ENCODE assay signal across 10 mouse cellular contexts in the genomic region with DNA sequence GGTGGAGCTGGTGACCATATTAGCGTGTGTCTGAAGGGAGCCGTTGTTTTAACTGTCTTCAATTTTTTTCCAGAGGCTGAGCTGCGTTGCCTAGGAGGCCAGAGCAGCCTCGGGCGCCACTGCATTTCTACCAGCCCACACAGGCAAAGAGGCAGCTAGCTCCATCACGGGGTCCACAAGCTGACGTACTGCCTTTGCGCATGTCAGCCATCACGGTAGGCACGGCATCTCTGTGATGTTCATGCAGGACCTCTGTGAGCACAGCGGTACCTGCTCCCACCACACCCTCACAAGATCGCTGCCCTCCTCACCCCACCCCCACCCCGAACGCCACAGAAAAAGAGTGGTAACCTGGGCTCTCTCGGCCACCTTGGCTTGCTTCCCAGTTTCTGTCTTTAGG.
DNase-seq lines count a peak whose midpoint lies in the region; TF ChIP-seq lines count a peak whose summit lies in the region.
"Had no signal": no experiment of that assay in that cellular context is flagged by ENCODE, and none has a peak within 500 bp of the region (broad histone marks: within the 10 kb centered on the region; RNA-seq: fewer than 3 reads in every experiment).

No protein-coding gene starts in this region.

- WGBS in spleen, adult 2 months, result 46% methylated on average over 15 of the region's 15 CpGs
- WGBS in limb, embryonic 10.5 days, result 86% methylated on average over 15 of the region's 15 CpGs

- no peaks in the 10 kb centered on the region for H3K27me3 ChIP-seq in spleen, adult 2 months (ENCODE audit: control insufficient read depth, insufficient read depth, low read length)
- H3K27me3 ChIP-seq in limb, embryonic 10.5 days (ENCODE audit: low read depth, poor library complexity, severe bottlenecking), result no peaks in the 10 kb centered on the region
- H3K27me3 ChIP-seq: limb, embryonic 12.5 days had no signal

- TF ChIP-seq POLR2A in spleen, adult 2 months (IDR thresholded peaks at IDR 0.05; ENCODE audit: low read depth, low read length), result no peak

- no peaks in the 10 kb centered on the region for H3K9me3 ChIP-seq in limb, embryonic 10.5 days (replicated peaks)
- H3K9me3 ChIP-seq: limb, embryonic 12.5 days had no signal

- peak overlapping the region; percentile 42; the same call in 1 of the 2 replicates for H3K4me3 ChIP-seq in spleen, adult 2 months (ENCODE audit: extremely low read depth, insufficient read depth, insufficient read length)
- H3K4me3 ChIP-seq in limb, embryonic 10.5 days, result no peak overlapping the region
- H3K4me3 ChIP-seq: limb, embryonic 12.5 days had no signal

- no peaks in the 10 kb centered on the region for H3K36me3 ChIP-seq in spleen, adult 2 months (ENCODE audit: control insufficient read depth, insufficient read depth, low read length)
- no peaks in the 10 kb centered on the region for H3K36me3 ChIP-seq in limb, embryonic 10.5 days
- H3K36me3 ChIP-seq: limb, embryonic 12.5 days had no signal

- H3K27ac ChIP-seq in spleen, adult 2 months (ENCODE audit: insufficient read depth, low read length), result no peak overlapping the region
- H3K27ac ChIP-seq in limb, embryonic 10.5 days, result peak overlapping the region; percentile 20
- H3K27ac ChIP-seq: limb, embryonic 12.5 days had no signal

- peaks cover 11% of the 10 kb centered on the region; the same call in 1 of the 2 replicates for H3K4me1 ChIP-seq in spleen, adult 2 months (ENCODE audit: control insufficient read depth, insufficient read depth, insufficient read length)
- H3K4me1 ChIP-seq in limb, embryonic 10.5 days, result peaks cover 54% of the 10 kb centered on the region

- no peak for TF ChIP-seq CTCF in spleen, adult 2 months (IDR thresholded peaks at IDR 0.05; ENCODE audit: extremely low read depth, insufficient read depth, insufficient read length, insufficient replicate concordance)

- peak; percentile 79 for DNase-seq in heart, adult 11 months
- DNase-seq in heart, adult 9 months (ENCODE audit: low spot score in 2 of 2), result no peak
- no peak for DNase-seq in spleen, adult 2 months (ENCODE audit: low read depth in 1 of 2, low spot score in 2 of 2)
- DNase-seq in spleen, postnatal 36 days (ENCODE audit: low spot score in 2 of 2), result no peak
- DNase-seq in limb, embryonic 10.5 days (ENCODE audit: low spot score), result no peak
- DNase-seq in thymus, postnatal 25 days, result peak; percentile 70
- DNase-seq in kidney, postnatal 36 days, result no peak
- no peak for DNase-seq in adrenal gland, postnatal 4 days (ENCODE audit: low spot score in 2 of 2)
- DNase-seq: cerebellum, adult 9-11 months had no signal

Comparison
In these comparisons a context has a peak if more than half of its experiments do, and no peak if none do; other contexts are left out.
1. DNase-seq: peak in heart, adult 11 months (single experiment) and thymus, postnatal 25 days (single experiment); none in heart, adult 9 months (0 of 2), spleen, adult 2 months (0 of 2), spleen, postnatal 36 days (0 of 2), limb, embryonic 10.5 days (single experiment), kidney, postnatal 36 days (0 of 2) and adrenal gland, postnatal 4 days (0 of 2).